Mouse (Mus musculus): Measurements from ENCODE around the gene Gm10147. TPM values are rescaled to one million over a fixed set of nuclear protein-coding genes. Genes with fewer than 3 reads are reported as not detected.
"Not testable (repeated sequence)": the region's sequence is repeated elsewhere in the genome, so short reads cannot be mapped to it uniquely, and the experiment has no call there.

Gene Gm10147
- polyA plus RNA-seq (2012; rRNA removed), result not detected in 2 replicates

GRCm38 (mm10) chrX:28607742-28608141 lies at the start of gene Gm10147:
Gene Gm10147, minus strand, starts transcription at chrX:28607842.
- H3K4me3 ChIP-seq (ENCODE audit: control insufficient read depth, insufficient read depth, low read length); H3K36me3 ChIP-seq (ENCODE audit: control insufficient read depth, insufficient read depth, low read length); H3K4me1 ChIP-seq (replicated peaks; ENCODE audit: control insufficient read depth, insufficient read depth, low read length); H3K27me3 ChIP-seq (ENCODE audit: control insufficient read depth, insufficient read depth, low read length); DNase-seq; H3K27ac ChIP-seq (ENCODE audit: control insufficient read depth, insufficient read depth, low read length): not testable (repeated sequence)
- no CpG with 5 or more reads among the region's 7 CpGs for WGBS

Data from thymus, adult 2 months (tissue).